Mouse (Mus musculus) ES-Bruce4 (cell line): ENCODE measurements at regions not wholly inside any gene's neighbourhood (a gene's known extent, or its start where the extent isn't known, plus 50 kb on each side); places are given as distances from the start of the nearest gene placed in this dataset.

Experiments
- CTCF ChIP-seq: IDR thresholded peaks from one replicate; pipeline ENCODE4 v1.8.1; 2011; ENCODE audit warnings: low read depth, low read length
- EP300 ChIP-seq: IDR thresholded peaks from 2 replicates; pipeline ENCODE4 v1.6.1; 2011; ENCODE audit warnings: low read depth, low read length; ENCODE audit not compliant: insufficient read depth

GRCm38 (mm10) chr9:46586818-46587217 is 267.0 kb upstream of the 4931429L15Rik start:
- TF ChIP-seq CTCF (no peak), EP300 (no peak)
